Comparison of ENCODE assay signal across 23 mouse cellular contexts in genomic region chr17:4133678-4134077, GRCm38 (mm10).
DNase-seq lines count a peak whose midpoint lies in the region; ATAC-seq lines count a peak whose summit lies in the region.
"Had no signal": no experiment of that assay in that cellular context is flagged by ENCODE, and none has a peak within 500 bp of the region (broad histone marks: within the 10 kb centered on the region; RNA-seq: fewer than 3 reads in every experiment).

No protein-coding gene starts in this region.

- no peak overlapping the region for H3K4me2 ChIP-seq in embryonic facial prominence, embryonic 14.5 days (ENCODE audit: low read depth, low read length)
- H3K4me2 ChIP-seq in heart, embryonic 14.5 days (ENCODE audit: low read length): peak overlapping the region; percentile 13; the same call in 1 of the 2 replicates
- H3K4me2 ChIP-seq: embryonic facial prominence, embryonic 15.5 days; hindbrain, embryonic 13.5 days had no signal

- intact Hi-C loops in heart, postnatal 36 days (cut with DNase I): loop anchor here (5.0 kb wide), 1 partner anchor 39 kb away; no protein-coding TSS in a partner anchor
- intact Hi-C loops in heart, postnatal 10 days (cut with DNase I): loop anchor here (2.0 kb wide), 1 partner anchor 39 kb away; no protein-coding TSS in a partner anchor

- H3K4me3 ChIP-seq in embryonic facial prominence, embryonic 14.5 days (ENCODE audit: low read depth, low read length): no peak overlapping the region
- H3K4me3 ChIP-seq in embryonic facial prominence, embryonic 10.5 days: no peak overlapping the region
- no peak overlapping the region for H3K4me3 ChIP-seq in heart, embryonic 14.5 days (ENCODE audit: control insufficient read depth in 1 of 2, insufficient read depth in 1 of 2, low read depth in 1 of 2, low read length in 2 of 2)
- H3K4me3 ChIP-seq: embryonic facial prominence, embryonic 15.5 days; erythroblast, embryonic 14.5 days; forebrain, embryonic 10.5 days; hindbrain, embryonic 13.5 days had no signal

- no peaks in the 10 kb centered on the region for H3K9me3 ChIP-seq in embryonic facial prominence, embryonic 14.5 days (ENCODE audit: control insufficient read depth, low read length)
- no peaks in the 10 kb centered on the region for H3K9me3 ChIP-seq in embryonic facial prominence, embryonic 10.5 days
- no peaks in the 10 kb centered on the region for H3K9me3 ChIP-seq in heart, embryonic 14.5 days (ENCODE audit: control insufficient read depth, low read length)
- H3K9me3 ChIP-seq: embryonic facial prominence, embryonic 15.5 days; forebrain, embryonic 10.5 days; G1E; hindbrain, embryonic 13.5 days had no signal

- no peaks in the 10 kb centered on the region; the same call in 1 of the 2 replicates for H3K4me1 ChIP-seq in embryonic facial prominence, embryonic 14.5 days (ENCODE audit: control insufficient read depth, insufficient read depth, low read length)
- H3K4me1 ChIP-seq in embryonic facial prominence, embryonic 10.5 days: no peaks in the 10 kb centered on the region
- H3K4me1 ChIP-seq in heart, embryonic 14.5 days (ENCODE audit: control insufficient read depth in 2 of 2, insufficient read depth in 2 of 2, low read length in 2 of 2): peaks cover 0 to 13% of the 10 kb centered on the region in 2 experiments; a peak in 3 of 4 replicates
- H3K4me1 ChIP-seq: forebrain, embryonic 10.5 days; hindbrain, embryonic 13.5 days had no signal

- no peak for ATAC-seq in embryonic facial prominence, embryonic 14.5 days (ENCODE audit: low read depth)
- ATAC-seq in heart, embryonic 14.5 days (ENCODE audit: insufficient number of reproducible peaks, insufficient read depth, low FRiP score, low read depth): no peak
- ATAC-seq: CD4-positive, CD25-positive, alpha-beta regulatory T cell, adult 4 months; forebrain, embryonic 14.5 days; hindbrain, postnatal 0 days had no signal

- no peaks in the 10 kb centered on the region for H3K36me3 ChIP-seq in embryonic facial prominence, embryonic 14.5 days (ENCODE audit: control insufficient read depth, insufficient read depth, low read length)
- H3K36me3 ChIP-seq in embryonic facial prominence, embryonic 10.5 days (replicated peaks): no peaks in the 10 kb centered on the region
- no peaks in the 10 kb centered on the region for H3K36me3 ChIP-seq in heart, embryonic 14.5 days (ENCODE audit: control insufficient read depth, insufficient read depth, low read length)
- H3K36me3 ChIP-seq: embryonic facial prominence, embryonic 15.5 days; forebrain, embryonic 10.5 days; G1E; hindbrain, embryonic 13.5 days had no signal

- no peak overlapping the region for H3K27ac ChIP-seq in embryonic facial prominence, embryonic 14.5 days (replicated peaks; ENCODE audit: low read depth, low read length)
- H3K27ac ChIP-seq in embryonic facial prominence, embryonic 10.5 days (replicated peaks): no peak overlapping the region
- peak overlapping the region; percentile 25 to 75 for H3K27ac ChIP-seq in heart, embryonic 14.5 days (replicated peaks in 1 of 2; ENCODE audit: control insufficient read depth in 1 of 2, insufficient read depth in 1 of 2, low read depth in 2 of 2, low read length in 2 of 2)
- H3K27ac ChIP-seq: embryonic facial prominence, embryonic 15.5 days; forebrain, embryonic 10.5 days; hindbrain, embryonic 13.5 days; hindbrain, postnatal 0 days had no signal

- WGBS in embryonic facial prominence, embryonic 14.5 days: 38% methylated on average over 3 of the region's 3 CpGs
- WGBS in embryonic facial prominence, embryonic 10.5 days: 58% methylated on average over 3 of the region's 3 CpGs
- WGBS in heart, embryonic 14.5 days: 30% methylated on average over 3 of the region's 3 CpGs

- DNase-seq in embryonic facial prominence, embryonic 14.5 days (ENCODE audit: low spot score): peak; percentile 12
- DNase-seq in embryonic facial prominence, embryonic 10.5 days (ENCODE audit: low spot score): no peak
- peak; percentile 30 for DNase-seq in heart, adult 8-10 months (ENCODE audit: low spot score)
- DNase-seq in heart, postnatal 36 days: no peak
- DNase-seq in heart, postnatal 10 days: peak; percentile 26 to 28
- DNase-seq in thymus, postnatal 25 days: no peak
- DNase-seq: adrenal gland, postnatal 10 days; B cell, adult 2 months; cerebellum, adult 11-12 months; cerebellum, adult 9-10 months; cerebellum, postnatal 25 days; gastrocnemius, postnatal 36 days; kidney, adult 11 months; kidney, adult 9 months had no signal

- H3K9ac ChIP-seq in embryonic facial prominence, embryonic 14.5 days (ENCODE audit: low read depth, low read length): no peak overlapping the region
- no peak overlapping the region for H3K9ac ChIP-seq in heart, embryonic 14.5 days (ENCODE audit: low read length)
- H3K9ac ChIP-seq: embryonic facial prominence, embryonic 15.5 days; hindbrain, embryonic 13.5 days had no signal

- H3K27me3 ChIP-seq in embryonic facial prominence, embryonic 14.5 days (replicated peaks; ENCODE audit: control insufficient read depth, insufficient read depth, low read length): no peaks in the 10 kb centered on the region
- no peaks in the 10 kb centered on the region for H3K27me3 ChIP-seq in embryonic facial prominence, embryonic 10.5 days (replicated peaks; ENCODE audit: low read depth, poor library complexity, severe bottlenecking)
- H3K27me3 ChIP-seq in heart, embryonic 14.5 days (ENCODE audit: control insufficient read depth, insufficient read depth, low read length): no peaks in the 10 kb centered on the region
- H3K27me3 ChIP-seq: embryonic facial prominence, embryonic 15.5 days; hindbrain, embryonic 13.5 days had no signal

Comparison
In these comparisons a context has a peak if more than half of its experiments do, and no peak if none do; other contexts are left out.
1. DNase-seq: peak in embryonic facial prominence, embryonic 14.5 days (single experiment), heart, adult 8-10 months (single experiment) and heart, postnatal 10 days (2 of 2); none in embryonic facial prominence, embryonic 10.5 days (single experiment), heart, postnatal 36 days (0 of 2) and thymus, postnatal 25 days (single experiment).
2. H3K27ac ChIP-seq: peak in heart, embryonic 14.5 days (2 of 2); none in embryonic facial prominence, embryonic 14.5 days (single experiment) and embryonic facial prominence, embryonic 10.5 days (single experiment).